Mouse (Mus musculus) heart, postnatal 25 days (tissue): ENCODE data around the gene Mst1. TPM values are rescaled to one million over a fixed set of nuclear protein-coding genes. Genes with fewer than 3 reads are reported as not detected.

Experiments used
- DNase-seq: peaks from one replicate; pipeline ENCODE4 v3.0.0; 2022; ENCODE audit warnings: low spot score
- intact Hi-C: fragments of 180-260 bp; cut with DNase I; formaldehyde crosslinking; loops from one replicate; pipeline ENCODE4 v1.15.1; 2025
- total RNA-seq, 2 experiments: library from RNA; stranded (reverse); gene quantifications; 2 replicates each; pipeline ENCODE4 v1.2.3; 2021

Mst1 gene
- total RNA-seq, result not detected

DNA sequence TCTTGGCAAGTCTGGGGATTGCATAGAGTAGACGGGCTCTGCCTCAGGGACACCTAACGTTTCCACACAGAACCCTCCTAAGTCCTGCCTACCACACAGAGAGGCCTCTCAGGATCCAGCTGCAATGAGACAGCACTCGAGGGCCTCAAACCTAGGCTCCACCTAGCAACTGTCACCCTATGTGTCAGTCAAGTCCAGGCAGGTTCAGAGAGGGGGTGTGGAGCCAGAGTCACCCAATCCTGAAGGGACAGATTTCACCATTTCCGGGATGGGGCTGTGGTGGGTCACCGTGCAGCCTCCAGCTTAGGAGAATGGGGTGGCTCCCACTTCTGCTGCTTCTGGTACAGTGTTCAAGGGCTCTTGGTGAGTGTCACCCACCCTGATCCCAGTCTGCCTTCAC is at the start of gene Mst1:
Gene Mst1, plus strand, starts transcription at position 269 of the 400 bp plus-strand sequence.
- intact Hi-C loops, result no loop called here

DNA sequence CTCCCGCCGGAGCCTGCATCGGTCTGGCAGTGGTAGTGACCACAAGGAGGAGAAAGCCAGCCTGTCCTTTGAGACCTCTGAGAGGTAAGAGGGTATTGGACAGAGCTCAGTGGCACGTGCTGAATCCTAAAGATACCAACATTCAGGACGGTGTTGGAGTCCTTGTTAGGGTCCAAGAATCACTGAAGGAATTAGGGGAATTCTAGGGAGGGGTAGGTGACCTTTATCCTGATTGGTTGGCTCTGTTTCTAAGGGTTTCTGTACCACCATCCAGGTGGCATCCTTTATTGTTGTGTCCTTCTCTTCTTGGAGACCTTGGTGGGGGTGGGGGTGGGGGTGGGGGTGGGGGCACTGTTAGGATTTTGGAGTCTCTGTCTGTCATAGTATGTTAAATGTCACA is 48.1 kb upstream of the Mst1 start:
- intact Hi-C loops, result no loop called here

More for the DNA sequence above, at the start of gene Mst1:
- DNase-seq, result no peak

DNA sequence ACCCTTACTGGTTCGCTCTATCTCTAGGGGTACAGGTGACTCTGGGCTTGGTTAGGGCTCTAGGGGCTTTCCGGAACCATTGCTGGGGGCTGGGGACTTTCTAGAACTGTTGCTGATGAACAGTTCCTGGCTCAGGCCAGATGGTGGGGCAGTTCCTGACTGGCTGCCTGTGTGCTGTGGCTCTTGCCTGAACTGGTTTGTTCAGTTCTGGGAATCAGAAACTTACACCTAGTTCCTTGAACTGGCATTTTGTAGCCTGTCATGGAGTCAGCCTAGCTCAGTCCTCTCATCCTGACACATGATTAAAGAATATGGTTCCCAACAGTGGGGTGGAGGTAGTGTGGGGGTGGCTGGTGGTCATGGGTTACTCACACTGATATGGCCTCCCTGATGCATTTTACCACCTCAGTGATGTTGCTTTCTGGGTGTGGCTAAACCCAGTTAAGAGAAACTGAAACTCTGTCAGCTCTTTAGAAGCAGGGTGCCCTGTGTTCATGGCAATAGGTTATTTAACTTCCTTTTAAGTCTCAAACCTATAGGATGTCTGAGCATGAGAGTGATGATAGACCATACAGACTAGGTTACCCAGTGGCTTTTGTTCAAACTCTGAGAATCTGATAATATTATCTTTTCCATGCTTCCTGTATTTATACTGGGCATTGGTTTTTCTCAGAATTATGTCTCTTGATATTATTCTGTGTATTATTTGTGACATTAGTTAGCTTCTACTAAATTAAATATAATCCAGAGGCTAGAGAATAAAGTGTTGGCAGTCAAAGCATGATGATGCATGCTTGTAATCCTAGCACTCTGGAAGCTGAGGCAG is 44.7 kb upstream of the Mst1 start:
- no peak for DNase-seq
- intact Hi-C loops, result no loop called here

More for the DNA sequence above, 48.1 kb upstream of the Mst1 start:
- no peak for DNase-seq

DNA sequence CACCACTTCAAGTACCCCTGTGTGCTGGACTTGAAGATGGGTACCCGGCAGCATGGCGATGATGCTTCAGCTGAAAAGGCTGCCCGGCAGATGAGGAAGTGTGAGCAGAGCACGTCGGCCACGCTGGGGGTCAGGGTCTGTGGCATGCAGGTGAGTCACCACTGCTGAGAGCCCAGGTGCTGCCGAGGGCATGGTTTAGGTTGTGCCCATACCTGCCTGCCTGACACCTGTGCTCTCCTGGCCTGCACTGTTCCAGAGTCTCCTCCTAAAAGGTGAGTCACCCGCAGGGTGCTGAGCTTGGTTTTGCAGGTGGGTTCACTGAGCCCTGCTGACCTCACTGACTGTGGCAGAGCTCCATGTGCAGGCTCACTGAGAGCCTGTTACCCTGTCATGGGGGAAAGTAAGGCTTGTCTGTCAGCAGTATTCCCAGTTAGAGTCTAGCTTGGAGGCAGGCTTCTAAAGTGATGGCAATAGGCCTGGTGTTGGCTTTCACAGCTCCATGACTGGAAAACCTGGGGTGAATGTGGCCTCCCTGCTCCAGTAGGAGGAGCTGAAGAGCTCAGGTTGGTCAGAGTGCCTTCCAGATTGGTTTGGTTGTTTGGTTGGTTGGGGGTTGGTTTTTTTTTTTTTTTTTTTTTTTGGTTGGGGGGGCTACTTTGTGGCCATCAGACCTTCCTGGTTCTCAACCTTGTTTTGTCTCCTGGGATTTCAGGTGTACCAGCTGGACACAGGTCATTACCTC is 35.3 kb upstream of the Mst1 start:
- intact Hi-C loops, result no loop called here
- no peak for DNase-seq

DNA sequence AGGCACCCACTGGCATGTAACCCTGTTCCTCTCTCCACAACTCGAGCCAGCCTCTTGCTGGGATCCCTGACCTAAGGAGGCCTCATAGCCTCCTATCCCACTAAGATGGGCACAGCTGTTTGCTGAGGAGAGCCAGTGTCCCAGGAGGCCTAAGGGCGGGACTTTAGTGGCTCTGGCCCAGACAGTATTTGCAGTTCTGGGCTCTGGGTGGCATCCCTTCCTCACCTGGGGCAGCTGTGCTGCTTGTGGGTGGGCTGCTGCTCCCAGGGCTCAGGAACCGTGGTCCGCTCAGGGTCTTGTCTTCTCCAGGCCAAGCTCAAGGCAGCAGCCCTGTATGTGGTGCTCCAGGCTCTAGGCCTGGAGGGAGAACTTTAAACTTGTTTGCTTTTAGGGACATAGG is 33.7 kb upstream of the Mst1 start:
- intact Hi-C loops, result no loop called here
- no peak for DNase-seq

DNA sequence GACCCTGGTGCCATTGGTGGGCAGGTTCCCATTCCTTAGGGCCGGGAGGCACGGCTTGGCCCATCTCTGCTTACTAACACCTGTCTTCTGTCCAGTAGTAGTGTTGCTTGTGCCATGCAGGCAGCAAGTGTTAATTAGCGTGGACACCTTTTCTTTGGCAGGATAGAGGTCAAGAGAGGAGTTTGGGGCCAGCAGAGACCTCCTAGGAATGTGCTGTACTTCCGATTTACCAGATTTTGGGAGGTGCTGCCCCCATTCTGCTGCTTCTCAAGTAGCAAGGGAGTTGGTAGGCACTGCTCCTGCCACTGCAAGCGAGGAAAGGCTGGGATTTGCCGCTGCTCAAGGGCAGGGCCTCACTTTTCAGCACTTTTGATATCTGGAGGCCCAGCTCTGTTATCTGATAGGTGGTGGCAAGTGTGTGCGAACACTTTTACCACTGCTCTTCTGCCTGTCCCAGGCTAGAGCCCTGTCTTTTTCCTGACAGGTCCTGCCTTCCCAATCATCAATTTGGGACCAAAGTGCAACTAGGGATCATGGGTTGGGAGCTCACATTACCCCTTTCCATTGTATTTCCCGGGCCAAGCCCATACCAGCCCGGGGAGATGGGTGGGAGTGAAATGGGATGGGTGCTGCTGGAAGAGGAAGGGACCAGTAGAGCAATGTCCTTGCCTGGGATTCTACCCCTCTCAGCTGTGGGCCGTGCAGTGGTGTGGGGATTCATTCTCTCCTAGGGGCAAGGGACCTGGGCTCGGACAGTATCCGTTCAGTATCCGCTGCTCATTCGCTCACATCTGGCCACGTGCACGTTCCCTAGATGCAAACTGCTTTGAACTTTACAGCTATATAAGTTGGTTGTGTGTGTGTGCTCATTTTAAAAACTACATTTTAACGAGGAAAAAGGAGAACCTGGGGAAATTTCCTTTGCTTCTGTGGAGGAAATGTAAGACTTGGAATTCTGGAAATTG is 32.4 kb upstream of the Mst1 start:
- intact Hi-C loops, result no loop called here
- DNase-seq, result no peak

DNA sequence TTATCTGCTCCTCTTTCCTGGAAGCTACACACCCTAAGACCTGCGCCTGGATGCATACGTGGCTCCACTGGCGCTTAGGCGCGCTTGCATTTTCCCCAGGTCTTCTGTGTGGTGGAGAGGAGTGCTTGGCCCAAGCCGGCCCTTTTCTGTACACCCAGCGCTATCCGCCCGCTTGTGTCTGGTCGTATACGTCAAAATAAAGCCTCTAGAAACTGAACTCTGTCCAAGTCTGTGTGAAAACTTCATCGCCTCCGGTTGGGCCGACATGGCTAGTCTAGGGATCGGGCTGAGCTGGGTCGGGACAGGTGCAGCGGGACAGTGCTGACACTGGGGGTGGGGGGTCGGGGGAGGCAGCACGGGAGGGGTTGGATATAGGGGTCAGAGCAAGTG is 31.7 kb upstream of the Mst1 start:
- intact Hi-C loops, result no loop called here
- DNase-seq, result no peak

DNA sequence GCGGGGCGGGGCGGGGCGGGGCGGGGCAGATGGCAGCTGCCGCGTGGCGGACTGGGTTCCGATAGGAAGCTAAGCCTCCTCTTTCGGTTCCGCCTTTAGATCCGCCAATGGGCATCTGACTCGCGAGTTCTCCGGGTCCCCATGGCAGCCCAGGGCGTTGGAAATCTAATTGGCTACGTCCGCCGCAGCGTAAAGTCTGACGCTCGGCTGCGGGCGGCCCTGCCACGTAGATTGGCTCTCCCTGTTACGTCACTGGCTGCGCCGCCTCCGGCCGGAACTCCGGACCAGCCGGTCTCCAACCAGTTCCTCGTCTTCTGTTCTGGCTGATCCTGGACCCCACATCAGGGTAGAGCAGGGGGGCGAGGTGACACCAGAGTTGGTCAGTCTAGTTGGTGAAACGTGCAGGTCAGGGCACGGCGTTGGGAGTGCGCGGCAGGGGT is 31.2 kb upstream of the Mst1 start, which contains the start of gene Gmppb:
Gene Gmppb, plus strand, starts transcription at position 227 of the 440 bp plus-strand sequence.
- DNase-seq, result peak; percentile 96
- intact Hi-C loops, result no loop called here

DNA sequence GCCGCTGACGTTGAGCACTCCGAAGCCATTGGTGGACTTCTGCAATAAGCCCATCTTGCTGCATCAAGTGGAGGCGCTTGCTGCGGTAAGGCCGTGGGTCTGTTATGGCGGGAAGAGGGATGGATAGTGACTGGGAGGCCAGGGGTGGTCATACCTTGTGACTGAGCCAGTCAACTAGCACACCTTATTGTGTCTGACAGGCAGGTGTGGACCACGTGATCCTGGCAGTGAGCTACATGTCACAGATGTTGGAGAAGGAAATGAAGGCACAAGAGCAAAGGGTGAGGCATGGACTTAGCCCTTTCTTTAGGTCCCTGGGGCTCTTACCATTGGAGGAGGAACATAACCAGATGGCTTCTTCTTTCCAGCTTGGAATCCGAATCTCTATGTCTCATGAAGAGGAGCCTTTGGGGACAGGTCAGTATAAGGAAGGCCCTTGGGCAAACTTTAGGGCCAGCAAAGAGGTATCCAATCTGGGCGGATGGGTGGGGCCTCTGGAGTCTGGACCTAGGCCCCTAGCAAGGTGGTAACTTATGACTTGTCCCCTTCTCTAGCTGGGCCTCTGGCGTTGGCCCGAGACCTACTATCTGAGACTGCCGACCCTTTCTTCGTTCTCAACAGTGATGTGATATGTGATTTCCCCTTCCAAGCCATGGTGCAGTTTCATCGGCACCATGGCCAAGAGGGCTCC is 30.5 kb upstream of the Mst1 start:
- no peak for DNase-seq

DNA sequence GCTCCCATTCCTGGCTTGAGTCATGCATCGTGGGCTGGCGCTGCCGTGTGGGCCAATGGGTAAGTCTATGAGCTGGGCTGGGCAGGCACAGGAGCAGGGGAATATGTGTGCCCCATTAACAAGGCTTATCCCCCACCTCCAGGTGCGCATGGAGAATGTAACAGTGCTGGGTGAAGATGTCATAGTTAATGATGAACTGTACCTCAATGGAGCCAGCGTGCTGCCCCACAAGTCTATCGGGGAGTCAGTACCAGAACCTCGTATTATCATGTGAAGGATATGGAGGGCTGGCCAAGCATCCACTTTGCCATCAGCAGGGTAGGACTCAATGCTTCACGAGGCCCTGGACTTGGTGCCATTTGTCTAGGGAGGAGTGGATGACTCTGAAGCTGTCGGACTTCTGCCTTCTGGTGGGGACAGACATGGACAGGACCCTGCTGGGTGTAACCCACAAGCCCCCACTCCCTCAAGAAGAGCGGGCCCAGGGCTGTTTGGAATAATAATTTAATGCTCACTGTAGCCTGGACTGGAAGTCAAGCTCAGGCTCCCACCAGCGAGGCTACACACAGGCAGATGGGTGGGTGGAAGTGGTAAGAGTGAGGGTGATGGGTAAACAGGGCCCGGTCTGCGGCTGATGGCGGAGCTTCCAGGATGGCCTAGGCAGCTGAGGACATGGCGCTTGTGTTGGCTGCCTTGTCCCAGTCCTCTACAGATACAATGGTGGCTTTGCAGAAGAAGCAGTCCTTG is 28.9 kb upstream of the Mst1 start:
- intact Hi-C loops, result loop anchor here (5.0 kb wide), 2 partner anchors 49 to 149 kb away; partner anchors contain the start of gene Ip6k1
- DNase-seq, result no peak

More for the DNA sequence above, 30.5 kb upstream of the Mst1 start:
- intact Hi-C loops, result loop anchor here (5.0 kb wide), 2 partner anchors 47 to 147 kb away; partner anchors contain the start of gene Ip6k1

DNA sequence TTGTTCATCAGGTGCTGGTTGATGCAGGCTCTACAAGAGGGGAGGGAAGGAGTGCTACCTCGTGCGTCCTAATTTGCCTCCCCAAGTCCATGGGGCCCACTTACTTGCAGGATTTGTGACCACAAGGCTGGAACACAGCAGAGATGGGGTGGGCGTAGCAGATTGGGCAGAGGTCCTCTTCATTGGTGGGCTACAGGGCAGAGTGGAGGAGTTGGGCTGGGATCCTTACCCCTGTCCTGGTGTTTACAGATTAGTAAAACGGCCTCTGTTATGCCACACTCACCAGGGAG is 28.4 kb upstream of the Mst1 start:
- DNase-seq, result no peak
- intact Hi-C loops, result loop anchor here (1.0 to 5.0 kb wide), 3 partner anchors 50 to 150 kb away; partner anchors contain the start of gene Ip6k1

DNA sequence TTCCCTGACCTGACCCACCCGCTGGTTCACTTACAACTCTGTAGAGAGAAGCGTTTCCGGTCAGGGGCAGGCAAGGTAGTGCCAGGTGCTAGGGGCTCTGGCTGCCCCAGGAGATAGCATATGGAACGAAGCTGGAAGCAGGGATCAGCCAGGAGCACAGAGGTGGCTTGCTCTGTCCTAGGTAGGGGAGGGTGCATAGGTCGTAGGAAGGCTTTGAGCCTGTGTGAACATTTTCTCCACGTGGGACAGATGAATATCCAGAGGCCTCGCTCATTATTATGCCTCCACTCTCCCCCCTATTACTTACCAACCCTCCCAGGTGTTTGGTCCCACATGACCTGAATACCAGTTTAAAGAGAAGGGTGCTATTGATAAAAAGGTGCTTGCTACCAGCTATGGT is 27.8 kb upstream of the Mst1 start:
- intact Hi-C loops, result loop anchor here (1.0 to 5.0 kb wide), 3 partner anchors 50 to 150 kb away; partner anchors contain the start of gene Ip6k1
- no peak for DNase-seq

DNA sequence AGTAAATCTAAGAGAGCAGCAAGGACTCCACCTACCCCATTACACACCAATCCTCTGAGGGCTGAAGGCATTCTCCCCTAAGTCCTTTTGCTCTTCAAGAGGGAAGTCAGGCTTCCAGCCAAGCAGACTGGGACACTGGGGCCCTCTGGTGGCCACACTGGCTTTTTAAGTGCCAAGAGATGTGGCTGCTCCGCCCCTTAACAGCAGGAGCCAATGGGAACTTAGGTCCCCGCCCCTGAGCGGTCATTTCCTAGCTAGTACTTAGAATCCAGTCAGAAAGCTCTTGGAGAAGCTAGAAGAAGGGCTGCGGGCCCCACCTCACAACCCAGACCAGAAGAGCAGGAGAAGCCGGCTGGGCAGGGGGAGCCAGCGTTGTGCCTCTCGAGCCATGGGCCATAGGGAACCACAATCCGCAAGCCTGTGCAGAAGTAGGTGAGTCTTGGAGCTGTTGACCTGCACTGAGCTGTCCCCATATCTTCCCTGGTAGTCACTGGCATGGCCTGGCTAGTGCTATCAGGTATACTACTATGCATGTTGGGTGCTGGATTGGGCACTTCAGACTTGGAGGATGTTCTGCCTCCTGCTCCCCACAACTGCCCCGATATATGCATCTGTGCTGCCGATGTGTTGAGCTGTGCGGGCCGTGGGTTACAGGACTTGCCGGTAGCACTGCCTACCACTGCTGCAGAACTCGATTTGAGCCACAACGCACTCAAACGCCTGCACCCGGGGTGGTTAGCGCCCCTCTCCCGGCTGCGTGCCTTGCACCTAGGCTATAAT is 27.2 kb upstream of the Mst1 start, which contains the start of gene Amigo3:
Gene Amigo3, plus strand, starts transcription at position 275 of the 780 bp plus-strand sequence.
- intact Hi-C loops, result loop anchor here (1.0 to 5.0 kb wide), 3 partner anchors 51 to 151 kb away; partner anchors contain the start of gene Ip6k1
- DNase-seq, result peak; percentile 92

DNA sequence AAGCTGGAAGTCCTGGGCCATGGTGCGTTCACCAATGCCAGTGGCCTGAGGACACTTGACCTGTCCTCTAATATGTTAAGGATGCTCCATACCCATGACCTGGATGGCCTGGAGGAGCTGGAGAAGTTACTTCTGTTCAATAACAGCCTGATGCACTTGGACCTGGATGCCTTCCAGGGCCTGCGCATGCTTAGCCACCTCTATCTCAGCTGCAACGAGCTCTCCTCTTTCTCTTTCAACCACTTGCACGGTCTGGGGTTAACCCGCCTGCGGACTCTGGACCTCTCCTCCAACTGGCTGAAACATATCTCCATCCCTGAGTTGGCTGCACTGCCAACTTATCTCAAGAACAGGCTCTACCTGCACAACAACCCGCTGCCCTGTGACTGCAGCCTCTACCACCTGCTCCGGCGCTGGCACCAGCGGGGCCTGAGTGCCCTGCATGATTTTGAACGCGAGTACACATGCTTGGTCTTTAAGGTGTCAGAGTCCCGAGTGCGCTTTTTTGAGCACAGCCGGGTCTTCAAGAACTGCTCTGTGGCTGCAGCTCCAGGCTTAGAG is 26.5 kb upstream of the Mst1 start:
- intact Hi-C loops, result loop anchor here (5.0 kb wide), 2 partner anchors 51 to 151 kb away; partner anchors contain the start of gene Ip6k1
- DNase-seq, result no peak

DNA sequence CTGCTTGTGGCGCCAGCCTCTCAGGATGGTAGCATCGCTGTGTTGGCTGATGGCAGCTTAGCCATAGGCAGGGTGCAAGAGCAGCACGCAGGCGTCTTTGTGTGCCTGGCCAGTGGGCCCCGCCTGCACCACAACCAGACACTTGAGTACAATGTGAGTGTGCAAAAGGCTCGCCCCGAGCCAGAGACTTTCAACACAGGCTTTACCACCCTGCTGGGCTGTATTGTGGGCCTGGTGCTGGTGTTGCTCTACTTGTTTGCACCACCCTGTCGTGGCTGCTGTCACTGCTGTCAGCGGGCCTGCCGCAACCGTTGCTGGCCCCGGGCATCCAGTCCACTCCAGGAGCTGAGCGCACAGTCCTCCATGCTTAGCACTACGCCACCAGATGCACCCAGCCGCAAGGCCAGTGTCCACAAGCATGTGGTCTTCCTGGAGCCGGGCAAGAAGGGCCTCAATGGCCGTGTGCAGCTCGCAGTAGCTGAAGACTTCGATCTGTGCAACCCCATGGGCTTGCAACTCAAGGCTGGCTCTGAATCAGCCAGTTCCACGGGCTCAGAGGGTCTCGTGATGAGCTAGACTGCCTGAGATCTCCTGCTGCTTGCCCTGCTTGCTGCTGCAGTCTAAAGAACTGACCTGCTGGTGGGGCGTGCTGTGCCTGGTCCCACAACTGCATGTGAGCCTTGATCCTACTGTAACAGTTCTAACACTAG is 25.8 kb upstream of the Mst1 start:
- intact Hi-C loops, result loop anchor here (5.0 kb wide), 2 partner anchors 52 to 152 kb away; partner anchors contain the start of gene Ip6k1
- no peak for DNase-seq

DNA sequence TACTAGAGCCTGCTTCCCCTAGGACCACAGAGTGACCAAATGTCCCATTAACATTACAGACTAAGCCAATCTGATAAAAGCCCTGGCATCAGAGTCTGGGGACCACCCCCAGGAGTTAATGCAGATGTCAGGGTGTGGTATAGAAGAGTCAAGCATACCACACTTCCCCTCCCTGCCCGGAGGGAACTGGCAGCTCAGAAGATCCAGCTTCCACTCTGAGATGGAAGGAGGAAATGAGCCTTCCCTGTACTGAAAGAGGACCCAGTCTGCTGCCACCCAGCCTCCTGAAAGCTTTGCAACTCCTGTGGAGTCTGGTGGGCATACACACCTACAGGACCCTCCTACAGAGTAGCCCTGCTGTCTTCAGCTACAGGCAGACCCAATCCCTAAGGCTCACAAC is 25.2 kb upstream of the Mst1 start:
- DNase-seq, result no peak

More for the DNA sequence above, 25.2 kb upstream of the Mst1 start:
- intact Hi-C loops, result no loop called here
